Mouse (Mus musculus) midbrain, embryonic 15.5 days (tissue): ENCODE results near the gene Pnpla8. TPM values are rescaled to one million over a fixed set of nuclear protein-coding genes. Genes with fewer than 3 reads are reported as not detected.

ENCODE experiments used
- microRNA-seq: library from miRNA; unstranded; fragments of <30 nt; microRNA quantifications from one replicate; pipeline ENCODE4, GENCODE M21; 2016
- polyA plus RNA-seq: library from polyadenylated mRNA; unstranded; fragments of >200 nt; fragmentation: Nextera tagmentation; extraction: Ambion mirVana; gene quantifications from 2 replicates; pipeline ENCODE4 v1.2.1, GENCODE M21; 2015

Gene Pnpla8
- polyA plus RNA-seq, 1 experiment from 2014 or later, result 136 TPM

Small RNA genes within 50 kb of the gene (microRNA-seq; reads per million reads assigned to microRNA genes)
- gene Mir5627, result not detected

Other genes with a start within 250 kb of the Pnpla8 start
- 30.4 and 31.5 TPM in 2 replicates for gene Dnajb9, start 11.0 kb upstream of the Pnpla8 start, polyA plus RNA-seq
- 137 and 157 TPM in 2 replicates for gene Nrcam, start 107.5 kb downstream of the Pnpla8 start, polyA plus RNA-seq